Mouse (Mus musculus) natural killer cell, adult 2 months (primary cell): ENCODE data around the gene Myl7.

Source experiments
- DNase-seq, 2 experiments: peaks; one replicate each; pipeline ENCODE4 v3.0.0; 2022; ENCODE audit warnings: low spot score in 2 of 2

The Myl7 gene

DNA sequence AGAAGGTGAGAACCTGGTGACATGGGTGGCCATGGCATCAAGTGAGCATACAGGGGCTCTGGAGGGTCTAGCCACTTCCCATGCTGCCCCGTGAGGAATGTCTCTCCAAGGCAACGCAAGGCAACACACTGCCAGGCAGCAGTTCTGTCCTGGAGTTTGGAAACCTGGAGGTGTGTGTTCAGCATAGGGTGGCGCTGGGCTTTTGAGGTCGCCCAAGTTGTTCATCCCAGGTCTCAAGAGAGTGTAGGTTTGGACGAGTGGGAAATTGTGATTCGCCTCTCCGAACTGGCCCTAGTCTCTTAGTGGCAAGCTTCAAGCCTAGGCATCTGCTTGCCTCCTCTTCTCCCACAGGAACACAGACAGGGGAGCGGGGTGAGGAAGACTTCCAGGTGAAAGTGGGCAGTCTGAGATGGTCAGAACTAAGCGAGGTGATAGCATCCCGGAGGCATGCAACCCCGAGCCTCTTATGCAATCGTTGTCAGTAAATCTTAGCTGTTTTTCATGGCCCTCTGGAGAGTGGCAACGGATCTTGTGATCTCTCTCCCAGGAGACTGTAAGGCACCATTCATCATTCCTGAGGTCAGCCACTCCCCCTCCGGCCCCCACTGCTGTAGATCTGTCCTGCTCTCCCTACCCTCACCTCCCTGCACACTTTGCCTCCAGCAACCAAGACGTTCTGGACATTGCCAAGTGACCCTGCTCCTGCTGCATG is 36.0 kb downstream of the Myl7 start:
- DNase-seq = no peak

GRCm38 (mm10) chr11:5861678-5862393 is 36.7 kb downstream of the Myl7 start, which contains the start of gene Aebp1:
Gene Aebp1, plus strand, starts transcription at chr11:5861947.
- DNase-seq = no peak

GRCm38 (mm10) chr11:5860639-5861038 is 37.9 kb downstream of the Myl7 start:
- DNase-seq = no peak

DNA sequence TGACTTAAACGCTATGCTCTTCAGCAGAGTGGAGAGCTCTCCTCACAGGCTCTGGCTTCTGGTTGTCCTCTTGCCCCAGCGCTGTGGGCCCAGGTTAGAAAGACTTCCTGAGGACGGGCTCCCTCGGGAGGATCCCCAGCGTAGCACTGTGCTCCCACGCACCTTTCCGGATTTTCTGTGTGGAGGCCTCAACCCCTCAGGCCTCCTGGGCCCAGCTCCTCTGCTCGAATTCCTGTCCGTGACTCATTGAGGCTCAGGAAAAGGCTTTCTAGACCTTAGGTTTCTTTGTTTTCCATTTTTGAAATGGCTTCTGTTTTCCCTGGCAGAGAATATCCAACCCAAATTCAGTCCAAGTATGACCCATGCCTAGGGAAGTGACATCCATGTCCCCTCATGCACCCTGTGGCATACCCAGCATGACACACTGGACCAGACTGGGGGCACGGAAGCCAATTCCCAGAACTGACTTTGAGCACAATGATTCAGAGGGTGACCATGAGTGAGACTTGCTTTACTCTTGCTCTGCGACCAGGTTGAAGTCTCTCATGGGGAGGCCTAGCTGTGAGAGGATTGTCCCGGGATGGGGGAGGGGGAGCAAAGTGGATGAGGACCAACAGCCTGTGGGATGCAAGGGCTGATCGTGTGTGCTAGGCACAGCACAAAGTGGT is 38.6 kb downstream of the Myl7 start:
- no peak for DNase-seq

GRCm38 (mm10) chr11:5858723-5859122 is 39.9 kb downstream of the Myl7 start:
- no peak for DNase-seq

DNA sequence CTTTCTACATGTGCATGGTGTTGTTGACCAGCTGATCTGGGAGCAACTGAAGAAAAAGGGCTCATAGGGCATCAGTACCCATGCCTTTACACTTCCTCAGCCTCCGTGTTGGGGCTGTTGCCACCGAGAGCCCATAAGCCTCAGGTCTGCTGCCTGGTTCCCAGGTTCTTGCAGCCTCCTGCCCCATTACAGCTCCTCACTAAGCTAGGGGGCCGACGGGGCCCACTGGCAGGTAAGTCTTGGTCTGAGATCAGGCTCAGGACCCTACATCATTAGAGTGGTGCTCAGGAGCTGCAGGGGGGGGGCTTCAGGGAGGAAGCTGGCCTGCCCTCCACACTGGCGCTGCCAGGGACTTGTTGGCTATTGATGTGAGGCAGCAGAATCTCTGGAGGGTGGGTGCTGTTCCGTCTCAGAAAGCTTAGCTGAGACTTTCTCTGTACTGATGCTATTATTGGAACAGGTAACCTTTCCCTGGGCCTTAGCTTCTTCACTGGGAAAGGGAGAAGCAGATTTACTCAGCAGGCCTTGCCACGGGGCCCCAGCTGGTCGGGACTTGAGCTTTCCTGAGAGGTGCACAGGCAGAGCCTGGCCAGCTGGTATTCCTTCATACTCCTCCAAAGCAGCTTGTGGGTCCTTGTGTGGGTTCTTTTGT is 42.0 kb downstream of the Myl7 start:
- no peak for DNase-seq

GRCm38 (mm10) chr11:5855902-5856301 is 42.7 kb downstream of the Myl7 start:
- DNase-seq = no peak

- no peak for DNase-seq
Measured at GRCm38 (mm10) chr11:5855481-5855880, 43.1 kb downstream of the Myl7 start.

DNA sequence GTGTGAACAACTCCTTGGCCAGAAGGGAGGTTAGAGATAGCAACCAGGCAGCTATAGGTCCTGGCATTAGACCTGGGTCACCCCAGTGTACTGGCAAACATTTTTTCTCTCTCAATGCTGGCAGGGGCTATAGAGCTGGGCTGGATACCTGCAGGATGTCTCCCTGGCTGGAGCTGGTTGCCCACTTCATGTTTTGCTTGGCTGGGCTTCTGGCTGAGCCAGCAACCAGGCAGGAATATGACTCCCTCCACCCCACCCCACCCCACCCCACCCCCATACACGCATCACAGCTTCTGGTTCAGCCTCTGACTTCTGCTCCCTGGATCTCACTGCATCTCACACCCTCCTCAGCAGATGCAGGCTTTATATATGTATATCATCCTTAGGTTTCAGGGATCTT is 46.3 kb downstream of the Myl7 start:
- no peak for DNase-seq

GRCm38 (mm10) chr11:5851021-5851736 is 47.4 kb downstream of the Myl7 start:
- DNase-seq = no peak

DNA sequence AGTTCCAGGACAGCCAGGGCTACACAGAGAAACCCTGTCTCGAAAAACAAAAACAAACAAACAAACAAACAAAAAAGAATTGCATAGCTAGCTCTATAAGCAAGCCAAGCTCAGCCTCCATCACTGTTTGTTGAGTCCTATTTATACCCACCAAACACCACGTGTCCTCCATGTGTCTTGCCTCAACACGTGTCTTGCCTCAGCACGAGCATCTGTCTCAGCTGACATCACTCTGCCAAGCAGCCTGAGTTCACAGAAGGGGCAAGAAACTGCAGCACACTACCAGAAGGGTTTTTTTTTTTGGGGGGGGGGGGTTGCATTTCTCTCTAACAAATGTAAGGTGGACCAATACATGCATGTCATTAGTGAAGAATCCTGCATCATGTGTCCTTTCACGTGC is 48.1 kb downstream of the Myl7 start:
- DNase-seq = no peak

DNA sequence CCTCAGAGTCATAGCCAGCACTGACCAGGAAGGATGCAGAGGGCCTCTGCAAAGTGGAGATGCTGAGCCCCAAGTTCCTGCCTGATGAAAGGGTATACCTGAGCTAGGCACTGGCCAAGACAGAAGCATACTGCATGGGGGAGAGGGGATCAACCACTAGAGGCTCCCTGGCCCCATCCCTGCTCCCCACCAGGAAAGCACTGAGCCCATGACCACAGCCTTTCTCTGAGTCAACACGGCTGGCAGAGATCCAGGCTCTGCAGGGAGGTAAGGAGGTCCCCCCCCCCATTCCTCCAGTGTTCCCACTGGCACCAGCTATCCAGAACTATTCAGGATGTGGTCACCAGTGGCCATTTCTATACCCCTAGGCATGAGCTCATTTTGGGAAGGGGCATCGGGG is 49.3 kb downstream of the Myl7 start:
- no peak for DNase-seq

GRCm38 (mm10) chr11:5848741-5849140 is 49.8 kb downstream of the Myl7 start:
- no peak for DNase-seq

- DNase-seq = no peak
Measured at GRCm38 (mm10) chr11:5846639-5847345, 51.8 kb downstream of the Myl7 start.
